Mouse (Mus musculus) intestine, postnatal 0 days (tissue): Measurements from ENCODE around the gene Pcf11. TPM values are rescaled to one million over a fixed set of nuclear protein-coding genes. Genes with fewer than 3 reads are reported as not detected.

Experiments
- ATAC-seq: fragments of 200-750 bp; cut with Nextera tagmentation; 2 replicates; pipeline ENCODE4 v1.8.0; 2017; ENCODE audit warnings: mild to moderate bottlenecking, moderate TSS enrichment, moderate library complexity
- H3K27ac ChIP-seq: fragments of 300-500 bp; sonication (generic); 2 replicates; pipeline ENCODE4 v1.5.1; 2014; ENCODE audit warnings: mild to moderate bottlenecking, low read depth, low read length, moderate library complexity
- H3K27me3 ChIP-seq: fragments of 300-500 bp; sonication (generic); replicated peaks from 2 replicates; pipeline ENCODE4 v1.6.1; 2014; ENCODE audit warnings: low read length, mixed read lengths; ENCODE audit not compliant: control insufficient read depth, insufficient read depth
- H3K36me3 ChIP-seq: fragments of 300-500 bp; sonication (generic); 2 replicates; pipeline ENCODE4 v1.6.1; 2014; ENCODE audit warnings: mild to moderate bottlenecking, moderate library complexity; ENCODE audit not compliant: control insufficient read depth, insufficient read depth
- H3K4me1 ChIP-seq: fragments of 300-500 bp; sonication (generic); replicated peaks from 2 replicates; pipeline ENCODE4 v1.6.1; 2014; ENCODE audit warnings: antibody characterized with exemption, low read length, mixed read lengths; ENCODE audit not compliant: control insufficient read depth, insufficient read depth
- H3K4me2 ChIP-seq: fragments of 300-500 bp; sonication (generic); replicated peaks from 2 replicates; pipeline ENCODE4 v1.6.1; 2014; ENCODE audit warnings: low read depth, mild to moderate bottlenecking, moderate library complexity
- H3K4me3 ChIP-seq: fragments of 300-500 bp; sonication (generic); 2 replicates; pipeline ENCODE4 v1.5.1; 2014; ENCODE audit warnings: low read depth, low read length
- H3K9ac ChIP-seq: fragments of 300-500 bp; sonication (generic); 2 replicates; pipeline ENCODE4 v1.6.1; 2014; ENCODE audit warnings: mild to moderate bottlenecking, low read depth, low read length
- H3K9me3 ChIP-seq: fragments of 300-500 bp; sonication (generic); 2 replicates; pipeline ENCODE4 v1.6.1; 2016; ENCODE audit warnings: mixed run types; ENCODE audit not compliant: control insufficient read depth
- CTCF ChIP-seq: sonication (generic); IDR thresholded peaks from 2 replicates; pipeline ENCODE4 v1.5.1; 2016; ENCODE audit warnings: low read depth, mild to moderate bottlenecking, control low read depth, antibody characterized with exemption, moderate library complexity
- WGBS: fragments of 180-500 bp; shearing (Covaris S2); extraction: QIAGEN DNeasy Blood & Tissue Kit; methylation state at CpG from one replicate; pipeline ENCODE4 v1.1.7; 2014; 5-methylcytosine and 5-hydroxymethylcytosine counted together
- polyA plus RNA-seq: library from polyadenylated mRNA; unstranded; fragments of >200 nt; fragmentation: Nextera tagmentation; extraction: Ambion mirVana; gene quantifications from 2 replicates; pipeline ENCODE4 v1.2.1, GENCODE M21; 2015

Pcf11 gene
- polyA plus RNA-seq = 11.7 and 13.2 TPM in 2 replicates

- peak; percentile 99 for ATAC-seq
Observed at GRCm38 (mm10) chr7:92669507-92670471, at the start of gene Pcf11. Gene Pcf11, minus strand, starts transcription at chr7:92669934.

DNA sequence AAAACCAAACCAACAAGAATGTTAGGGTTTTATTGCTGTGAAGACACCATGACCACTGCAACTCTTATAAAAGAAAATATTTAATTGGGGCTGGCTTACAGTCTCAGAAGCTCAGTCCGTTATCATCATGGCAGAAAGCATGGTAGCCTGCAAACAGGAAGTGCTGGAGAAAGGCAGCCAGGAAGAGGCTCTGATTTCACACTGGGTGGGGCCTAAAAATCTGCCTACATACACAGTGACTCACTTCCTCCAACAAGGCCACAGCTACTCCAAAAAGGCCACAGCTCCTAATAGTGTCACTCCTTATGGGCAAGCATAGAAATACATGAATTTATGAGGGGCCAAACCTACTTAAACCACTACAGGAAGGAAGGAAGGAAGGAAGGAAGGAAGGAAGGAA, 45.3 kb upstream of the Pcf11 start:
- H3K27me3 ChIP-seq = no peaks in the 10 kb centered on the region
- no peak overlapping the region for H3K9ac ChIP-seq
- no peaks in the 10 kb centered on the region for H3K4me1 ChIP-seq
- ATAC-seq = no peak
- WGBS = 94% methylated on average over 1 of the region's 1 CpGs
- no peak overlapping the region for H3K4me3 ChIP-seq
- no peak overlapping the region for H3K4me2 ChIP-seq
- no peak overlapping the region for H3K27ac ChIP-seq
- TF ChIP-seq CTCF = no peak
- H3K9me3 ChIP-seq = no peaks in the 10 kb centered on the region
- H3K36me3 ChIP-seq = no peaks in the 10 kb centered on the region

More at GRCm38 (mm10) chr7:92669507-92670471, at the start of gene Pcf11:
- under 1% methylated on average over 84 of the region's 88 CpGs for WGBS
- no peaks in the 10 kb centered on the region for H3K27me3 ChIP-seq
- no peaks in the 10 kb centered on the region for H3K9me3 ChIP-seq
- peak within 1 kb of the TSS; percentile 85 for H3K4me3 ChIP-seq
- peak within 1 kb of the TSS; percentile 97 for H3K9ac ChIP-seq
- H3K36me3 ChIP-seq = no peaks in the 10 kb centered on the region
- peak within 1 kb of the TSS; percentile 69 for H3K4me2 ChIP-seq
- peak within 1 kb of the TSS; percentile 98 for H3K27ac ChIP-seq
- TF ChIP-seq CTCF = peak; percentile 51
- H3K4me1 ChIP-seq = peaks cover 5% of the 10 kb centered on the region; the same call in 1 of the 2 replicates

DNA sequence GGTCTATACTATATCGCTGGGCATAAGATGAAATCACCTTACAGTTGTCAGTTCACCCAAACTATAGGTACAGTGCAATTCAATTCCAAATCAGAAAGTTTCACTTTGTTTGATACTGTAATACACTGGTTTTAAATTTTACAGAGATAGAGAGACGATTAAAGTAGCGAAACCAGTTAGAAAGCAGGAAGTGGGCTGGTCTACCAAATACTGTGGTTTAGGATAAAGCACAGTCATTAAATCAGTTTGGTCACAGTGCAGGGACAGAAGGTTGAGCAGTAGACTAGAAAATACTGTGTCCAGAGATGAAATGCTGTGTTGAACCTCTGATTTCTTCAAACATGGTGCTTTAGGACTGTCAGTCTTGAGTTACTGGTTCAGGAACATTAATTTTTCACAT, 41.9 kb upstream of the Pcf11 start:
- Histone ChIP-seq H3K4me3 (no peak overlapping the region), H3K4me2 (no peak overlapping the region), H3K4me1 (no peaks in the 10 kb centered on the region), H3K9ac (no peak overlapping the region), H3K27me3 (no peaks in the 10 kb centered on the region), H3K27ac (no peak overlapping the region), H3K9me3 (no peaks in the 10 kb centered on the region), H3K36me3 (no peaks in the 10 kb centered on the region)
- no peak for TF ChIP-seq CTCF
- ATAC-seq = no peak
- WGBS = 74% methylated on average over 3 of the region's 3 CpGs

DNA sequence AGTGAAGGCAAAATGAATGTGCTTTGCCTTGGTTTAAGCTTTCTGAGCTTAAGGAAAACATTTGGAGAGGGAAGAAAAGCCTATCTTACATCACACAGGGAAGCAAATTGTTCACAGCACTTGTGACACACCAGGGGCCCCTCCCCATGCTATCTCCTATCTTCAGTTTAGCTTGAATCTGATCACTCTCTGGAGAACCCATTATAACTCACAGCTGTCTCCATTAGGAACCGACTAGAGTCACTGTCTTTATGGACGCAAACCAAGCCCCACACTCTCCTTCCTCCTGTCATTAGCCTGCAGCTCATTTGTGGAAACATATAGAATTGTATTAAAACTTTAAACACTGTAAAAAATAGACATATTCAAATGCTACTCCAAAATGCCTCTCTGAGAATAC, 39.8 kb upstream of the Pcf11 start:
- Histone ChIP-seq H3K27ac (no peak overlapping the region), H3K4me2 (no peak overlapping the region), H3K9me3 (no peaks in the 10 kb centered on the region), H3K4me3 (no peak overlapping the region), H3K36me3 (no peaks in the 10 kb centered on the region), H3K4me1 (no peaks in the 10 kb centered on the region), H3K27me3 (no peaks in the 10 kb centered on the region), H3K9ac (no peak overlapping the region)
- WGBS = 27% methylated on average over 2 of the region's 2 CpGs
- TF ChIP-seq CTCF = no peak
- no peak for ATAC-seq

DNA sequence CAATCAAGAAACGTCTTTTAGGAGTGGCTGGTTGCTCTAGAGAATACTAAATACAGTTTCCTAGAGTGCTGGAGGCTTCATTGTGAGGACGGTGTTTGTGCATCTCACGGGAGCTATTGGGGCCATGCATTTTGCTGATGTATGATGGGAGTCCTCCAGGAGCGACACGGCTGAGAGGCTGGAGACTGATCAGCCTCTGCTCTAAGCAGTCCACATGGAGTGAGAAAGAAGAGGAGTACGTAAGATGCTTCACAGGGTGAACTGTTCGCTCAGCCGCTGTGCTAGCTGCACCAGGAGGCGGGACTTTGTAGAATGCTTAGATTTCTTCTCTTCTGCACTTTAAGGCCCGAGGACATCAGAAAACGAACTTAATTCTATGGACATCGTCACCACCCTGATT, 37.0 kb upstream of the Pcf11 start:
- no peak overlapping the region for H3K4me3 ChIP-seq
- no peaks in the 10 kb centered on the region for H3K27me3 ChIP-seq

DNA sequence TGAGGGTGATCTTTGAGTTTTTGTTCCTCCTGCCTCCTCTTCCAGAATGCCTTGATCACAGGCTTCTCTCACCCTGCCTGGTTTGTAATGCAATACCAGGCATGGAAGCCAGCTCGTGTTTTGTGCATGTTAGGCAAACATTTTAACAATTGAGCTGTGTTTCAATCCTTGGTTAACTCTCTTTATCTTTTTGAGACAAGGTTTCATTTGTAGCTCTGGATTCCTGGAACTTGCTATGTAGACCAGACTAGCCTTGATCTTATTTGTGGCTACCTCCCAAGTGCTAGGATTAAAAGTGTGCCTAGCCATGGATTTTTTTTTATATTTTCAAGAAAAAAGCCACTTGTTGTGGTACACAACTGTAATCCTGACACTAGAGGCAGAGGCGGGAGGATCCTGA, 35.8 kb upstream of the Pcf11 start:
- no peak for ATAC-seq
- H3K9me3 ChIP-seq = no peaks in the 10 kb centered on the region
- H3K27ac ChIP-seq = no peak overlapping the region
- no peak overlapping the region for H3K4me2 ChIP-seq
- whole genome bisulfite sequencing = 67% methylated on average over 2 of the region's 2 CpGs
- no peaks in the 10 kb centered on the region for H3K36me3 ChIP-seq
- no peaks in the 10 kb centered on the region for H3K27me3 ChIP-seq
- H3K4me1 ChIP-seq = no peaks in the 10 kb centered on the region
- H3K4me3 ChIP-seq = no peak overlapping the region
- H3K9ac ChIP-seq = no peak overlapping the region
- no peak for TF ChIP-seq CTCF

More for the DNA sequence above, 37.0 kb upstream of the Pcf11 start:
- no peak for ATAC-seq
- H3K27ac ChIP-seq = no peak overlapping the region
- TF ChIP-seq CTCF = no peak
- H3K36me3 ChIP-seq = no peaks in the 10 kb centered on the region
- no peak overlapping the region for H3K9ac ChIP-seq
- no peaks in the 10 kb centered on the region for H3K9me3 ChIP-seq
- 68% methylated on average over 12 of the region's 12 CpGs for WGBS
- no peak overlapping the region for H3K4me2 ChIP-seq
- no peaks in the 10 kb centered on the region for H3K4me1 ChIP-seq
